Mouse (Mus musculus) bone marrow macrophage, adult 2 months (primary cell): Measurements from ENCODE around the gene Mplkip.

Source experiments
- CTCF ChIP-seq: IDR thresholded peaks from 2 replicates; pipeline ENCODE4 v1.5.1; 2012; ENCODE audit warnings: low read depth, mild to moderate bottlenecking, low read length, moderate library complexity
- POLR2A ChIP-seq: IDR thresholded peaks from 2 replicates; pipeline ENCODE4 v1.6.1; 2012; ENCODE audit warnings: mild to moderate bottlenecking, low read depth, low read length, borderline replicate concordance

DNA sequence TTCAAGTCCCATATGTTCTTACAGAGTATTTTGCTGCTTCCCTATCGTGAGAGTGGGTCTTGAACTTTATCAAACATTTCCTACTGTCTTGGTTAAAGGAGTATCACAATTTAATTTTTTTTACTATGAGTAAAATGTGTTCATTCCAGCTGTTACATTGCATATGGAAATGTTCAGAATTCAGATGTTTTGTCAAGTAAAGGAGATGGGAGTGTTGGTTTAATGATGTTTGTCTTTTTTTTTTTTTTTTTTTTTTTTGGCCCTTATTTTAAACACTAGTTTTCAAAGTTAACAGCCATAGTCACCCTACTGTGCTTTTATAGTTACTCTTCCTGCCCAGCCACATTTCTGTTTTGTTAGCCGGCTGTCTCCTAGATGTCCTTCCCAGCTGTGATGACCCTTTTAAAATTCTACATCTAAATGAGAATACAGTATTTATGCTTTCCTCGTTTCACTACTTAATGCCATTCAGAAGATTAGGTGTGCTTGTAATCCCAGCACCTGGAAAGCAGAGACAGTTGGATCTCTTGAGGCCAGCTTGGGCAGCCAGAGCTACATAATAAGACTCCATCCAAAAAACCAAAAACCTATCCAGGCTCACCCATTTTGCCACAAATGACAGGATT lies 5.2 kb downstream of the Mplkip start:
- TF ChIP-seq CTCF (no peak), POLR2A (no peak)
